Mouse (Mus musculus) layer of hippocampus, postnatal 36 days (tissue): Measurements from ENCODE around the gene Rack1. TPM values are rescaled to one million over a fixed set of nuclear protein-coding genes. Genes with fewer than 3 reads are reported as not detected.
"Not testable (repeated sequence)": the region's sequence is repeated elsewhere in the genome, so short reads cannot be mapped to it uniquely, and the experiment has no call there.

ENCODE experiments used
- DNase-seq, 2 experiments: peaks; one replicate each; pipeline ENCODE4 v3.0.0; 2022
- total RNA-seq, 2 experiments: library from RNA; stranded (reverse); gene quantifications; 2 replicates each; pipeline ENCODE4 v1.2.3; 2021

The Rack1 gene
- total RNA-seq, 2 experiments from 2014 or later: 241 to 254 TPM

- DNase-seq: no peak
Measured at GRCm38 (mm10) chr11:48841213-48841612, 41.1 kb downstream of the Rack1 start.

- DNase-seq: no peak
Measured at GRCm38 (mm10) chr11:48842378-48842792, 42.3 kb downstream of the Rack1 start.

GRCm38 (mm10) chr11:48843202-48843601 is 43.1 kb downstream of the Rack1 start:
- no peak for DNase-seq

- no peak for DNase-seq
Measured at GRCm38 (mm10) chr11:48844309-48844708, 44.2 kb downstream of the Rack1 start.

GRCm38 (mm10) chr11:48845244-48845815 is 45.2 kb downstream of the Rack1 start:
- DNase-seq: no peak

- not testable (repeated sequence) for DNase-seq
Measured at GRCm38 (mm10) chr11:48846362-48846761, 46.2 kb downstream of the Rack1 start.

- DNase-seq: no peak
Measured at GRCm38 (mm10) chr11:48846881-48847280, 46.7 kb downstream of the Rack1 start.

- no peak for DNase-seq
Measured at GRCm38 (mm10) chr11:48850240-48850639, 50.1 kb downstream of the Rack1 start.

GRCm38 (mm10) chr11:48851270-48851995 is 51.3 kb downstream of the Rack1 start:
- no peak for DNase-seq

- no peak for DNase-seq
Measured at GRCm38 (mm10) chr11:48852190-48852589, 52.1 kb downstream of the Rack1 start.

GRCm38 (mm10) chr11:48852624-48853473 is 52.7 kb downstream of the Rack1 start:
- DNase-seq: no peak

GRCm38 (mm10) chr11:48853474-48854180 is 53.5 kb downstream of the Rack1 start:
- peak; percentile 93 to 98 for DNase-seq

Other genes starting within 250 kb of the Rack1 start
- 10 to 100 TPM; 58.3 to 59.6 TPM for gene Trim41, start 17.0 kb downstream of the Rack1 start, total RNA-seq
- gene Trim7, start 25.8 kb downstream of the Rack1 start, total RNA-seq: 1 to 10 TPM; 1.6 to 2.5 TPM
- 1 to 10 TPM in 1 of 2 experiments, under 1 TPM in 1; 0.40 to 1.3 TPM for gene Gm12184, start 26.3 kb downstream of the Rack1 start, total RNA-seq
- gene Irgm1, start 71.4 kb downstream of the Rack1 start, total RNA-seq: 1 to 10 TPM; 3.2 to 4.3 TPM
- gene Gm5431, start 101.9 kb downstream of the Rack1 start, total RNA-seq: under 1 TPM in 1 of 2 experiments, not detected in 1; 0.23 TPM
- 1 to 10 TPM in 1 of 2 experiments, under 1 TPM in 1; 0.66 to 1.5 TPM for gene Psme2b, start 145.9 kb downstream of the Rack1 start, total RNA-seq
- gene Olfr56, start 178.6 kb downstream of the Rack1 start, total RNA-seq: not detected
- gene 9930111J21Rik1, start 179.1 kb downstream of the Rack1 start, total RNA-seq: under 1 TPM; 0.55 to 0.76 TPM
- gene Gm12185, start 191.9 kb downstream of the Rack1 start, total RNA-seq: under 1 TPM; 0.20 to 0.38 TPM
- 1 to 10 TPM in 1 of 2 experiments, not detected in 1; 1.2 TPM for gene Tgtp1, start 193.8 kb downstream of the Rack1 start, total RNA-seq